Mouse (Mus musculus) lung, postnatal 14 days (tissue): Measurements from ENCODE around the gene Eif4e.

Experiments
- DNase-seq: peaks from one replicate; pipeline ENCODE4 v3.0.0; 2021

The Eif4e gene

DNA sequence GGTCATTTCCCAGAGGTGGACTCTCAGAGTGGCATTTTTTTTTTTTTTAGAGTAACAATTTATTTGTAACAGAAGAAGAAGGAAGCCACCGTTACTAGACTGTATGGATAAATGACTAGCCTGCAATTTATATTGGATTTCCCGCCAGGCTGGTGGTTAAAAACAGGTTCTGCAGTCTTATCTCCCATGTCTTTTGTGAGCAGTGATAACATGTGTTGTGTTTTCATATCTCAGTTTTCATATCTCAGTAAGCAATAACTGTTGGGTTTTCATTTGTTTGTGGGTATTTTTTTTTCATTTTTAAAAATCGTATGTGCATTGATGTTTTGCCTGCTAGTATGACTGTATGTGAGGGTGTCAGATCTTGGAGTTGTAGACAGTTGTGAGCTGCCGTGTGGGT is 65.0 kb downstream of the Eif4e start:
- no peak for DNase-seq

DNA sequence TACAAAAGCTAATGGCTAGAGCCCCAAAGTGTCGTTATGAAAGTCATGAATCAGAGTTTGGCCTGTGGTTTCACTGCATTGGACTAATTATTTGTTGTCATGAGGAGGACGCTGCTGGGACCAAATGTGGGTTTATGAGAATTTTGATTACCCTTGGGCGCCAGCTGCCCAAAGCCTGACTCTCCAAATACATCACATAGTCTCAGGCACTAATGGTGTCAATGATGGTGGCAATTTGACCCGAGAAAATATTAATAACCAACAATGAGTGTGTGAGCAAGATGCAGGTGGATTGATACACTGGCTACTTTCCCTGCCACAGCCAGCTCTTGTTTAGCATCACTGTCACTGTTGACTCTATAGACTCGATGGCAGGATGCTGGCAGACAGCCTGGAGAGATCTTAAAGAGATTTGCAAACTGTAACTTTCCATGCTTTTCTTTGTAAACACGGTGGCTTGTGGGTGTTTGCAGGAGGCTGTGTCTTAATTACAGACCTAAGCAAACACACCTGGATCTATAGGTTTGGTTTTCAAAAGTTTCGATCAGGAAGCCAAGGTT is 65.9 kb downstream of the Eif4e start:
- no peak for DNase-seq

GRCm38 (mm10) chr3:138593131-138593530 is 67.2 kb downstream of the Eif4e start:
- DNase-seq = no peak

DNA sequence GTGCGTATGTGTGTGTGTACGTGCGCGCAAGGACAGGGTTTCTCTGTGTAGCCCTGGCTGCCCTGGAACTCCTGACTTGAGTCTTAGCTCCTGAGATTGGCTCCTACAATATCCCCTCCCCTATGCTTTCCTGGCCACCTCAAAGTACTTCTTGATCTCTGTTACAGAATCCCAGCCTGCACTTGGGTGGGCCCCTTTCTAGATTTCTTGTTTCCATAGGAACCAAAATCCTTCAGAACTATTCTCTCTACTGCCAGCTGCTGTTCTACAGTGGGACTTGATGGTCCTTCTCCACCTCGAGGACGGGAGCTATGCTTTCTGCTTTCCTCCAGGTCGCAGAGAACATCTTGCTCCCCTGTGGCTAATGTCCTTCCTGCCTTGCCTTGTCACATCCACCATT is 67.9 kb downstream of the Eif4e start:
- DNase-seq = no peak

- no peak for DNase-seq
These were observed 75.1 kb downstream of the Eif4e start for GRCm38 (mm10) chr3:138601076-138601475.

DNA sequence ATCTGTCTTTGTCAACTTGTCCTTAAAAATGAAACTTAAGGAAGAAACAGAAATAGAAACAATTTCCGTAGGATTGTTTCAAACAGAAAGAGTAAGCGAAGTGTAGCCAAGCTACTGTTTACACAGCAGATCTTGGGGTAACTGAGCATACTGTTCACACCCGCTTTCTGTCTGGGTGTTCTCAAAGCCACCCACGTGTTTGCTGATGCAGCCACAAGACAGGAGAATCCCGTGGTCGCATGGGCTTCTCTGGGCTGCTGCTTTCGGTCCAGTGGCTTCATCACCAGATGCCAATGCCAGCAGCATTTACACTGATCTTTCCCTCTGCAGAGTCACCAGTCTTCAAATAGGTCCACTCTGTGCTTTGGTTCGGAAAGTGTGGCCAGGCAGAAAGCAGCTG is 79.2 kb downstream of the Eif4e start:
- no peak for DNase-seq

- no peak for DNase-seq
These were observed 82.7 kb downstream of the Eif4e start for GRCm38 (mm10) chr3:138608665-138609064.
